Mouse (Mus musculus): Measurements from ENCODE around the gene Cherp. TPM values are rescaled to one million over a fixed set of nuclear protein-coding genes. Genes with fewer than 3 reads are reported as not detected.

Cherp gene
- total and polyA plus RNA-seq, 3 experiments, result 21.1 to 106 (median 78.0) TPM

- no peak for TF ChIP-seq GATA1 (IDR thresholded peaks at IDR 0.05; ENCODE audit: low read depth, low read length)
- peak; percentile 67 for TF ChIP-seq TBP (IDR thresholded peaks at IDR 0.05; ENCODE audit: low read depth, low read length)
- no peak for TF ChIP-seq MYB (IDR thresholded peaks at IDR 0.05; ENCODE audit: low read depth, low read length)
- TF ChIP-seq GABPA (IDR thresholded peaks at IDR 0.05; ENCODE audit: low read depth, low read length), result no peak
- TF ChIP-seq USF1 (IDR thresholded peaks at IDR 0.05; ENCODE audit: low read depth, low read length), result peak; percentile 79
Measured at GRCm38 (mm10) chr8:72421362-72422335, 53.4 kb downstream of the Cherp start, which contains the start of gene Eps15l1 (continued).

GRCm38 (mm10) chr8:72420571-72421361, 54.3 kb downstream of the Cherp start:
- Histone ChIP-seq H3K9ac (ENCODE audit: control insufficient read depth, low read depth, low read length, poor library complexity, severe bottlenecking) (peak overlapping the region; percentile 85), H3K79me2 (ENCODE audit: control insufficient read depth, insufficient read depth, low read length, poor library complexity) (peaks cover 53% of the 10 kb centered on the region), H3K9me3 (replicated peaks; ENCODE audit: insufficient read depth, low read length) (no peaks in the 10 kb centered on the region), H3K4me1 (ENCODE audit: control insufficient read depth in 1 of 2, insufficient read depth in 2 of 2, low read length in 2 of 2) (peaks cover 5 to 27% of the 10 kb centered on the region in 2 experiments), H3K4me3 (ENCODE audit: control insufficient read depth in 1 of 2, insufficient read depth in 1 of 2, low read depth in 2 of 2, low read length in 2 of 2) (peak overlapping the region; percentile 54 to 88), H3K36me3 (ENCODE audit: control insufficient read depth in 1 of 2, insufficient read depth in 2 of 2, low read length in 2 of 2) (peaks cover 0 to 17% of the 10 kb centered on the region in 2 experiments; a peak in 2 of 4 replicates), H3K27me3 (ENCODE audit: control insufficient read depth in 1 of 2, insufficient read depth in 2 of 2, low read length in 2 of 2) (no peaks in the 10 kb centered on the region), H3K27ac (ENCODE audit: control insufficient read depth, low read depth, low read length) (peak overlapping the region; percentile 57; the same call in 1 of the 2 replicates)
- peak; percentile 72 for DNase-seq (ENCODE audit: low read depth, low spot score)
- TF ChIP-seq POLR2A (IDR thresholded peaks at IDR 0.05; ENCODE audit: control insufficient read depth in 1 of 2, insufficient read depth in 1 of 2, low read depth in 1 of 2, low read length in 2 of 2, poor library complexity in 1 of 2), result 0 out of 4 replicates have a peak, but pooled peaks of 1 of the 2 experiments have one; percentile 93
- no peak for TF ChIP-seq E2F4 (IDR thresholded peaks at IDR 0.05; ENCODE audit: borderline replicate concordance, low read depth, low read length)
- no peak for TF ChIP-seq USF2 (IDR thresholded peaks at IDR 0.05; ENCODE audit: borderline replicate concordance in 1 of 2, insufficient read depth in 1 of 2, low read depth in 1 of 2, low read length in 2 of 2)

- Histone ChIP-seq H3K79me2 (ENCODE audit: control insufficient read depth, insufficient read depth, low read length, poor library complexity) (peaks cover 77% of the 10 kb centered on the region), H3K4me3 (ENCODE audit: control insufficient read depth in 1 of 2, insufficient read depth in 1 of 2, low read depth in 2 of 2, low read length in 2 of 2) (no peak overlapping the region), H3K27me3 (ENCODE audit: control insufficient read depth in 1 of 2, insufficient read depth in 2 of 2, low read length in 2 of 2) (no peaks in the 10 kb centered on the region), H3K4me1 (ENCODE audit: control insufficient read depth in 1 of 2, insufficient read depth in 2 of 2, low read length in 2 of 2) (peaks cover 5 to 49% of the 10 kb centered on the region in 2 experiments), H3K27ac (ENCODE audit: control insufficient read depth, low read depth, low read length) (no peak overlapping the region), H3K36me3 (ENCODE audit: control insufficient read depth in 1 of 2, insufficient read depth in 2 of 2, low read length in 2 of 2) (peaks cover 0 to 35% of the 10 kb centered on the region in 2 experiments; a peak in 2 of 4 replicates), H3K9me3 (replicated peaks; ENCODE audit: insufficient read depth, low read length) (no peaks in the 10 kb centered on the region), H3K9ac (ENCODE audit: control insufficient read depth, low read depth, low read length, poor library complexity, severe bottlenecking) (no peak overlapping the region)
- no peak for TF ChIP-seq TAL1 (IDR thresholded peaks at IDR 0.05; ENCODE audit: low read length)
- no peak for TF ChIP-seq USF2 (IDR thresholded peaks at IDR 0.05; ENCODE audit: borderline replicate concordance in 1 of 2, insufficient read depth in 1 of 2, low read depth in 1 of 2, low read length in 2 of 2)
- TF ChIP-seq ZKSCAN1 (IDR thresholded peaks at IDR 0.05; ENCODE audit: low read depth, low read length), result no peak
- TF ChIP-seq RCOR1 (IDR thresholded peaks at IDR 0.05; ENCODE audit: low read depth, low read length), result peak; percentile 49; the same call in 1 of the 2 replicates
- peak; percentile 71; the same call in 1 of the 2 replicates for TF ChIP-seq BHLHE40 (IDR thresholded peaks at IDR 0.05; ENCODE audit: borderline replicate concordance, low read depth, low read length)
- peak; percentile 67 for TF ChIP-seq USF1 (IDR thresholded peaks at IDR 0.05; ENCODE audit: low read depth, low read length)
- no peak for TF ChIP-seq CHD2 (IDR thresholded peaks at IDR 0.05; ENCODE audit: low read length)
- TF ChIP-seq POLR2AphosphoS5 (IDR thresholded peaks at IDR 0.05; ENCODE audit: borderline replicate concordance, low read depth, low read length), result no peak
- TF ChIP-seq RAD21 (IDR thresholded peaks at IDR 0.05; ENCODE audit: low read depth, low read length), result no peak
- TF ChIP-seq POLR2AphosphoS2 (IDR thresholded peaks at IDR 0.05; ENCODE audit: low read length), result no peak
- no peak for TF ChIP-seq POLR2A (IDR thresholded peaks at IDR 0.05; ENCODE audit: control insufficient read depth in 1 of 2, insufficient read depth in 1 of 2, low read depth in 1 of 2, low read length in 2 of 2, poor library complexity in 1 of 2)
- TF ChIP-seq MAX (IDR thresholded peaks at IDR 0.05; ENCODE audit: low read length), result peak; percentile 60; the same call in 1 of the 2 replicates
- TF ChIP-seq MYB (IDR thresholded peaks at IDR 0.05; ENCODE audit: low read depth, low read length), result no peak
- no peak for TF ChIP-seq E2F4 (IDR thresholded peaks at IDR 0.05; ENCODE audit: borderline replicate concordance, low read depth, low read length)
- no peak for TF ChIP-seq SMC3 (IDR thresholded peaks at IDR 0.05; ENCODE audit: low read depth, low read length)
- no peak for TF ChIP-seq ZNF384 (IDR thresholded peaks at IDR 0.05; ENCODE audit: low read depth, low read length)
- no peak for TF ChIP-seq MAZ (IDR thresholded peaks at IDR 0.05; ENCODE audit: low read depth, low read length)
- peak; percentile 33 for DNase-seq (ENCODE audit: low read depth, low spot score)
Measured at GRCm38 (mm10) chr8:72418073-72418472, 57.0 kb downstream of the Cherp start.

All from MEL (cell line).